Mouse (Mus musculus) right cerebral cortex, postnatal 14 days (tissue): ENCODE results near the gene Gm20716.

Experiments
- DNase-seq: peaks from one replicate; pipeline ENCODE4 v3.0.0; 2022

The Gm20716 gene

GRCm38 (mm10) chr2:168230026-168230728, at the start of gene Gm20716, which contains the start of the genes Dpm1 and Mocs3:
TSS of gene Gm20716 (minus strand) at chr2:168230364.
TSS of gene Dpm1 (minus strand) at chr2:168230591.
TSS of gene Mocs3 (plus strand) at chr2:168230622.
- DNase-seq = peak; percentile 87

- DNase-seq = peak; percentile 84
Measured at GRCm38 (mm10) chr2:168274374-168274935, 44.3 kb upstream of the Gm20716 start.

GRCm38 (mm10) chr2:168273387-168273786, 43.2 kb upstream of the Gm20716 start:
- DNase-seq = no peak

GRCm38 (mm10) chr2:168268033-168268432, 37.9 kb upstream of the Gm20716 start:
- DNase-seq = no peak

- DNase-seq = peak; percentile 64
Measured at GRCm38 (mm10) chr2:168260900-168261299, 30.7 kb upstream of the Gm20716 start.

GRCm38 (mm10) chr2:168260124-168260523, 30.0 kb upstream of the Gm20716 start:
- no peak for DNase-seq

- no peak for DNase-seq
Measured at GRCm38 (mm10) chr2:168259046-168259445, 28.9 kb upstream of the Gm20716 start.

GRCm38 (mm10) chr2:168257188-168257587, 27.0 kb upstream of the Gm20716 start:
- no peak for DNase-seq

GRCm38 (mm10) chr2:168256506-168256905, 26.3 kb upstream of the Gm20716 start:
- DNase-seq = no peak

GRCm38 (mm10) chr2:168253822-168254221, 23.7 kb upstream of the Gm20716 start:
- peak; percentile 35 for DNase-seq

- peak; percentile 40 for DNase-seq
Measured at GRCm38 (mm10) chr2:168252639-168253292, 22.6 kb upstream of the Gm20716 start.

- DNase-seq = peak; percentile 88
Measured at GRCm38 (mm10) chr2:168250270-168250669, 20.1 kb upstream of the Gm20716 start.

- peak; percentile 32 for DNase-seq
Measured at GRCm38 (mm10) chr2:168248856-168249245, 18.7 kb upstream of the Gm20716 start.

- DNase-seq = no peak
Measured at GRCm38 (mm10) chr2:168248167-168248855, 18.1 kb upstream of the Gm20716 start.

- no peak for DNase-seq
Measured at GRCm38 (mm10) chr2:168245571-168245970, 15.4 kb upstream of the Gm20716 start.

- DNase-seq = no peak
Measured at GRCm38 (mm10) chr2:168243278-168243677, 13.1 kb upstream of the Gm20716 start.

- no peak for DNase-seq
Measured at GRCm38 (mm10) chr2:168242841-168243240, 12.7 kb upstream of the Gm20716 start.

GRCm38 (mm10) chr2:168238335-168238734, 8.2 kb upstream of the Gm20716 start:
- DNase-seq = no peak

- no peak for DNase-seq
Measured at GRCm38 (mm10) chr2:168233286-168233685, 3.1 kb upstream of the Gm20716 start.

GRCm38 (mm10) chr2:168231471-168231829, 1.3 kb upstream of the Gm20716 start:
- DNase-seq = no peak

GRCm38 (mm10) chr2:168230773-168231470, 758 bp upstream of the Gm20716 start:
- DNase-seq = peak; percentile 54

GRCm38 (mm10) chr2:168229116-168230025, 793 bp downstream of the Gm20716 start:
- DNase-seq = peak; percentile 32
